Mouse (Mus musculus) megakaryocyte, adult 5-6 weeks (primary cell): ENCODE results near the gene Rpp40. TPM values are rescaled to one million over a fixed set of nuclear protein-coding genes. Genes with fewer than 3 reads are reported as not detected.

ENCODE experiments used
- ATAC-seq: 2 replicates; pipeline ENCODE4 v1.8.0; 2016; ENCODE audit warnings: mild to moderate bottlenecking, inconsistent platforms; ENCODE audit not compliant: poor library complexity, severe bottlenecking
- total RNA-seq, 2 experiments: library from RNA; stranded (forward) in 1 of 2; stranded (reverse) in 1 of 2; fragments of 153-499, 151-499 nt in 1 of 2; fragments of 221-1000, 200-1000 nt in 1 of 2; gene quantifications; 2 replicates each; pipeline versions ENCODE4 v1.2.3 to v1.2.4; 2015 to 2017

The Rpp40 gene
- total RNA-seq, 2 experiments from 2014 or later = 2.3 to 4.5 TPM

- no peak for ATAC-seq
These were observed 53.1 kb downstream of the Rpp40 start for GRCm38 (mm10) chr13:35852851-35853575.

DNA sequence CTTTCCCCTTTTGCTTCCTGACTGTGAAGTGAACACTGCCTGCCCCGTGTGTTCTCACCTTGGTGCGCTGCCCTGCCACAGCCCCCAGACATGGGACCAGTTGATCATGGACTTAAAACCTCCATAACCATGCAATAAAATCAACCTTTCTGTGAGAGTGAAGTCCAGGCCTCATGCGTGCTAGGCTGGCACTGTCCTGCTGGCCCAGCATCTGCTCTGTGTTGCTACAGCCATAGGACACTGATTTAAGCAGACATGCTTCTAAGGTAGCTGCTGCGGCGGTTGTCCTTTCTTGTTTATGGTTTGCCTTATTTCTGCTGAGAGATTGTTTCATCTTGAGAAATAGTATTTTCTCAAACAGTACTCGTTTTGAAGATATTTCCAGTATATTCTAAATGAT lies 54.6 kb downstream of the Rpp40 start:
- ATAC-seq = no peak

DNA sequence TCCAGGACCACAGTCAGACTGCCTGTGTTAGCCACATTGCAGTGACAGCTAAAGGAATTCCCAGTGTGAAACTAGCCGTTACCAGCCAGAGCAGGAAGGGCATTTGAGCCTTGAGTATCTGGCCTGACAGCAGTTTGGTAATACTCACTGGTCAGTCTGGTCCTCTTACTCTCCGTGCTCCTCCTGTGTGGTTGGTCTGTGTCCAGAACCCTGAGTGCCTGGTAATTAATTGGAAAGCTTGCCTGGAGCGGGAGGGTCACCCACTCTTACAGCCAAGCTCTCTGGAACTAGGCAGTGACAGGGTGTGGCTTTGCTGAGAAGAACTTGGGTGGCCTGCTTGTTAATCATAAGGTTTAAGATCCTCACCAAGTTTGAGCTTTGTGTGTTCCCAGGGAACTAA lies 57.5 kb downstream of the Rpp40 start:
- ATAC-seq = no peak

- no peak for ATAC-seq
These were observed 60.9 kb downstream of the Rpp40 start for GRCm38 (mm10) chr13:35845306-35845705.

Other genes starting within 250 kb of the Rpp40 start
- 16.9 and 19.7 TPM in 2 replicates for gene Cdyl, start 246.5 kb downstream of the Rpp40 start, total RNA-seq (2015)
- 15.4 and 18.8 TPM in 2 replicates for gene Cdyl, start 246.5 kb downstream of the Rpp40 start, total RNA-seq (2017)
- gene Ppp1r3g, start 52.5 kb upstream of the Rpp40 start, total RNA-seq (2015) = not detected in 2 replicates
- not detected in 2 replicates for gene Ppp1r3g, start 52.5 kb upstream of the Rpp40 start, total RNA-seq (2017)
- 20.9 and 24.7 TPM in 2 replicates for gene Fars2, start 211.1 kb upstream of the Rpp40 start, total RNA-seq (2015)
- gene Fars2, start 211.1 kb upstream of the Rpp40 start, total RNA-seq (2017) = 28.4 and 30.8 TPM in 2 replicates
- gene Lyrm4, start 211.2 kb upstream of the Rpp40 start, total RNA-seq (2015) = 7.8 and 9.0 TPM in 2 replicates
- 4.8 and 8.3 TPM in 2 replicates for gene Lyrm4, start 211.2 kb upstream of the Rpp40 start, total RNA-seq (2017)